Mouse (Mus musculus): ENCODE data around the gene Cse1l. TPM values are rescaled to one million over a fixed set of nuclear protein-coding genes. Genes with fewer than 3 reads are reported as not detected.

Cse1l gene
- polyA plus RNA-seq (2012; rRNA removed; ENCODE audit: low replicate concordance), result 15.8 and 26.8 TPM in 2 replicates

DNA sequence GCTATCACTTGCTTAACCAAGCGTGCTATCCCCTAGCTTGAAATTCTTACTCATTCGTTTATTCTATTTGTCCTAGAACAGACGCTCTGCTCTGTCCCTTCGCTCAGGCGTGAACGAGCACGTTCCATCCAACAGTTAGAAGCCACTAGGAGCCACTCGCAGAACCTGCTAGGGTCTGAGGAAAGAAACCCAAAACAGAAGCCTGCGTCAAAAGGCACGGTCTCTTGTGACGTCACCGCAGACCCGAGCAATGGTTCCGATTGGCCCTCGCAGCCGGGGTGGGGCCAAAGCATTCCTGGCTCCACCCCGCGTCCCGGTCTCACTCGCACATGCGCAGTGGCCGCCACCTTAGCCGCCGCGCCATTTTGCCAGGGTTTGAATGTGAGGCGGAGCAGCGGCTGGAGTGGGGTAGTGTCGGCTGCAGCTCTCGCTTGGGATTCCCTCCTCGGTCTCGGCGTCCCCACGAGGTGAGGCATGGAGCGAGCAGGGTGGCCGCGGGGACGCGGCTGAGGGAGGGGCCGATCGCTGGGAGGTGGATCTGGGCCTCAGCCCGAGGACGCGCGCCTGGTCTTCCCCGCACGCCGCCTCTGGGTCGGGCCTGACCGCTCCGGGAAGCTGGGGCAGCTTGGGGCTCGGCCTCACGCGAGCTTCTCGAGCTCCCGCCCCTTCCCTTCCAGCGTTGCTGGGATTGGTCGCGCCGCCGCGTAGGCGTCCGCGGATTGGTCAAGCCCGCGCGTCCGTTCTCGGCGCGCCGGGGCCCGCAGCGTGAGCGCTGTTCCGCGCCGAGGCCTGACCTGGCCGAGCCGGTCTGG is at the start of gene Cse1l:
Gene Cse1l, plus strand, starts transcription at position 330 of the 812 bp plus-strand sequence.

Other genes starting within 250 kb of the Cse1l start
- gene Prex1, start 192.2 kb upstream of the Cse1l start, polyA plus RNA-seq (2012; rRNA removed; ENCODE audit: low replicate concordance), result 13.4 and 34.7 TPM in 2 replicates
- gene Trp53rkb, start 113.5 kb upstream of the Cse1l start, polyA plus RNA-seq (2012; rRNA removed; ENCODE audit: low replicate concordance), result 1.9 and 5.8 TPM in 2 replicates
- gene Arfgef2, start 100.5 kb upstream of the Cse1l start, polyA plus RNA-seq (2012; rRNA removed; ENCODE audit: low replicate concordance), result 15.7 and 17.2 TPM in 2 replicates
- 45.6 and 46.8 TPM in 2 replicates for gene Stau1, start 90.3 kb downstream of the Cse1l start, polyA plus RNA-seq (2012; rRNA removed; ENCODE audit: low replicate concordance)
- 25.8 and 35.6 TPM in 2 replicates for gene Ddx27, start 109.2 kb downstream of the Cse1l start, polyA plus RNA-seq (2012; rRNA removed; ENCODE audit: low replicate concordance)
- 48.4 and 54.2 TPM in 2 replicates for gene Znfx1, start 157.0 kb downstream of the Cse1l start, polyA plus RNA-seq (2012; rRNA removed; ENCODE audit: low replicate concordance)